Mouse (Mus musculus) bone marrow macrophage, adult 2 months (primary cell): ENCODE measurements around the gene Tbc1d24.

ENCODE experiments used
- CTCF ChIP-seq: IDR thresholded peaks from 2 replicates; pipeline ENCODE4 v1.5.1; 2012; ENCODE audit warnings: low read depth, mild to moderate bottlenecking, low read length, moderate library complexity
- POLR2A ChIP-seq: IDR thresholded peaks from 2 replicates; pipeline ENCODE4 v1.6.1; 2012; ENCODE audit warnings: mild to moderate bottlenecking, low read depth, low read length, borderline replicate concordance

- TF ChIP-seq POLR2A: 0 out of 2 replicates have a peak, but pooled peaks have one; percentile 6
- 0 out of 2 replicates have a peak, but pooled peaks have one; percentile 4 for TF ChIP-seq CTCF
Observed at GRCm38 (mm10) chr17:24167891-24168505, 37.4 kb downstream of the Tbc1d24 start.
